Mouse (Mus musculus): Measurements from ENCODE around the gene Psg22. TPM values are rescaled to one million over a fixed set of nuclear protein-coding genes. Genes with fewer than 3 reads are reported as not detected.
"Not testable (repeated sequence)": the region's sequence is repeated elsewhere in the genome, so short reads cannot be mapped to it uniquely, and the experiment has no call there.

The Psg22 gene
- polyA plus RNA-seq, 1 experiment from 2014 or later, result not detected

- not testable (repeated sequence) for H3K36me3 ChIP-seq; ATAC-seq (ENCODE audit: insufficient read depth, low FRiP score, low read depth); H3K27ac ChIP-seq; H3K4me2 ChIP-seq; H3K9ac ChIP-seq; H3K4me3 ChIP-seq (replicated peaks); H3K4me1 ChIP-seq; H3K9me3 ChIP-seq
- peaks cover 11% of the 10 kb centered on the region for H3K27me3 ChIP-seq (replicated peaks)
- WGBS, result 49% methylated on average over 2 of the region's 2 CpGs
Measured at GRCm38 (mm10) chr7:18747420-18747819, 29.5 kb downstream of the Psg22 start.

- H3K9me3 ChIP-seq, result no peaks in the 10 kb centered on the region
- no peak overlapping the region for H3K27ac ChIP-seq
- H3K27me3 ChIP-seq (replicated peaks), result peaks cover 11% of the 10 kb centered on the region
- no peak for ATAC-seq (ENCODE audit: insufficient read depth, low FRiP score, low read depth)
- WGBS, result 24% methylated on average over 6 of the region's 6 CpGs
- H3K4me3 ChIP-seq (replicated peaks), result no peak overlapping the region
- no peaks in the 10 kb centered on the region for H3K4me1 ChIP-seq
- no peaks in the 10 kb centered on the region for H3K36me3 ChIP-seq
- no peak overlapping the region for H3K4me2 ChIP-seq
- H3K9ac ChIP-seq, result no peak overlapping the region
Measured at GRCm38 (mm10) chr7:18748994-18749895, 31.4 kb downstream of the Psg22 start.

GRCm38 (mm10) chr7:18749896-18750477 is 32.1 kb downstream of the Psg22 start:
- H3K4me2 ChIP-seq; H3K4me1 ChIP-seq; H3K9me3 ChIP-seq; H3K36me3 ChIP-seq; H3K27ac ChIP-seq; ATAC-seq (ENCODE audit: insufficient read depth, low FRiP score, low read depth); H3K4me3 ChIP-seq (replicated peaks); H3K9ac ChIP-seq: not testable (repeated sequence)
- H3K27me3 ChIP-seq (replicated peaks), result peaks cover 11% of the 10 kb centered on the region
- 48% methylated on average over 11 of the region's 13 CpGs for WGBS

- WGBS, result 77% methylated on average over 7 of the region's 7 CpGs
- not testable (repeated sequence) for H3K27me3 ChIP-seq (replicated peaks); H3K36me3 ChIP-seq; H3K4me3 ChIP-seq (replicated peaks); H3K9me3 ChIP-seq; H3K4me1 ChIP-seq; H3K4me2 ChIP-seq; H3K27ac ChIP-seq; ATAC-seq (ENCODE audit: insufficient read depth, low FRiP score, low read depth); H3K9ac ChIP-seq
Measured at GRCm38 (mm10) chr7:18760152-18760551, 42.3 kb downstream of the Psg22 start.

GRCm38 (mm10) chr7:18762885-18763284 is 45.0 kb downstream of the Psg22 start:
- not testable (repeated sequence) for H3K27me3 ChIP-seq (replicated peaks); H3K27ac ChIP-seq; ATAC-seq (ENCODE audit: insufficient read depth, low FRiP score, low read depth); H3K4me2 ChIP-seq; H3K36me3 ChIP-seq; H3K4me3 ChIP-seq (replicated peaks); H3K4me1 ChIP-seq; H3K9ac ChIP-seq; H3K9me3 ChIP-seq
- no CpG with 5 or more reads among the region's 2 CpGs for WGBS

Other genes starting within 250 kb of the Psg22 start
- not detected in 2 replicates for gene Psg26, start 233.9 kb upstream of the Psg22 start, polyA plus RNA-seq (2015; fragmentation: Nextera tagmentation; extraction: Ambion mirVana)
- 0.04 TPM in 1 of 2 replicates, not detected in the other for gene Psg25, start 185.8 kb upstream of the Psg22 start, polyA plus RNA-seq (2015; fragmentation: Nextera tagmentation; extraction: Ambion mirVana)
- gene Psg27, start 150.8 kb upstream of the Psg22 start, polyA plus RNA-seq (2015; fragmentation: Nextera tagmentation; extraction: Ambion mirVana), result not detected in 2 replicates
- gene Psg23, start 101.6 kb upstream of the Psg22 start, polyA plus RNA-seq (2015; fragmentation: Nextera tagmentation; extraction: Ambion mirVana), result not detected in 2 replicates
- gene Psg21, start 61.4 kb upstream of the Psg22 start, polyA plus RNA-seq (2015; fragmentation: Nextera tagmentation; extraction: Ambion mirVana), result not detected in 2 replicates
- not detected in 2 replicates for gene Psg20, start 31.9 kb upstream of the Psg22 start, polyA plus RNA-seq (2015; fragmentation: Nextera tagmentation; extraction: Ambion mirVana)
- not detected in 2 replicates for gene Psg19, start 80.4 kb downstream of the Psg22 start, polyA plus RNA-seq (2015; fragmentation: Nextera tagmentation; extraction: Ambion mirVana)
- gene Psg17, start 103.5 kb downstream of the Psg22 start, polyA plus RNA-seq (2015; fragmentation: Nextera tagmentation; extraction: Ambion mirVana), result 0.08 and 0.19 TPM in 2 replicates
- gene Mill2, start 121.9 kb downstream of the Psg22 start, polyA plus RNA-seq (2015; fragmentation: Nextera tagmentation; extraction: Ambion mirVana), result 1.2 and 1.5 TPM in 2 replicates
- 58.2 and 79.2 TPM in 2 replicates for gene Pglyrp1, start 153.2 kb downstream of the Psg22 start, polyA plus RNA-seq (2015; fragmentation: Nextera tagmentation; extraction: Ambion mirVana)
- 26.1 and 29.2 TPM in 2 replicates for gene Ccdc61, start 192.3 kb downstream of the Psg22 start, polyA plus RNA-seq (2015; fragmentation: Nextera tagmentation; extraction: Ambion mirVana)
- 0.63 TPM in 2 replicates for gene Nova2, start 207.8 kb downstream of the Psg22 start, polyA plus RNA-seq (2015; fragmentation: Nextera tagmentation; extraction: Ambion mirVana)

Measured in stomach, embryonic 15.5 days (tissue).